Mouse (Mus musculus) ES-Bruce4 (cell line): ENCODE results near the gene Otop2. TPM values are rescaled to one million over a fixed set of nuclear protein-coding genes. Genes with fewer than 3 reads are reported as not detected.

Source experiments
- H3K27ac ChIP-seq: 2 replicates; pipeline ENCODE4 v1.5.1; 2012; ENCODE audit warnings: low read length, inconsistent platforms; ENCODE audit not compliant: insufficient read depth
- H3K27me3 ChIP-seq: 2 replicates; pipeline ENCODE4 v1.6.1; 2012; ENCODE audit warnings: mild to moderate bottlenecking, low read length, inconsistent platforms; ENCODE audit not compliant: control insufficient read depth, poor library complexity, insufficient read depth, severe bottlenecking
- H3K36me3 ChIP-seq: 2 replicates; pipeline ENCODE4 v1.6.1; 2012; ENCODE audit warnings: inconsistent platforms, mild to moderate bottlenecking, low read length, moderate library complexity; ENCODE audit not compliant: control insufficient read depth, poor library complexity, insufficient read depth, severe bottlenecking
- H3K4me1 ChIP-seq: one replicate; pipeline ENCODE4 v1.8.1; 2011; ENCODE audit warnings: low read length; ENCODE audit not compliant: control insufficient read depth, insufficient read depth
- H3K4me3 ChIP-seq: 2 replicates; pipeline ENCODE4 v1.5.1; 2011; ENCODE audit warnings: low read depth, mild to moderate bottlenecking, low read length
- H3K9ac ChIP-seq: 2 replicates; pipeline ENCODE4 v1.6.1; 2012; ENCODE audit warnings: low read depth, mild to moderate bottlenecking, inconsistent platforms; ENCODE audit not compliant: poor library complexity, severe bottlenecking
- H3K9me3 ChIP-seq: replicated peaks from 2 replicates; pipeline ENCODE4 v1.6.1; 2012; ENCODE audit warnings: mild to moderate bottlenecking, low read length, inconsistent platforms; ENCODE audit not compliant: control insufficient read depth, poor library complexity, insufficient read depth, severe bottlenecking
- CTCF ChIP-seq: IDR thresholded peaks from one replicate; pipeline ENCODE4 v1.8.1; 2011; ENCODE audit warnings: low read depth, low read length
- EP300 ChIP-seq: IDR thresholded peaks from 2 replicates; pipeline ENCODE4 v1.6.1; 2011; ENCODE audit warnings: low read depth, low read length; ENCODE audit not compliant: insufficient read depth
- POLR2A ChIP-seq: IDR thresholded peaks from one replicate; pipeline ENCODE4 v1.8.1; 2011; ENCODE audit warnings: low read length; ENCODE audit not compliant: insufficient read depth
- polyA plus RNA-seq: library from polyadenylated mRNA; stranded (reverse); fragments of >200 nt; gene quantifications from 2 replicates; pipeline ENCODE4 v1.2.4, GENCODE M21; 2011; ENCODE audit warnings: low read depth; ENCODE audit not compliant: missing spikeins, insufficient read depth, insufficient read length

Otop2 gene
- polyA plus RNA-seq, 1 experiment = not detected

GRCm38 (mm10) chr11:115291503-115291902 lies 15.5 kb upstream of the Otop2 start:
- Histone ChIP-seq H3K27me3 (no peaks in the 10 kb centered on the region), H3K9me3 (no peaks in the 10 kb centered on the region), H3K36me3 (no peaks in the 10 kb centered on the region), H3K9ac (no peak overlapping the region), H3K27ac (no peak overlapping the region), H3K4me1 (peaks cover 15% of the 10 kb centered on the region), H3K4me3 (no peak overlapping the region)
- TF ChIP-seq POLR2A (no peak), EP300 (no peak), CTCF (no peak)

- peaks cover 15% of the 10 kb centered on the region for H3K4me1 ChIP-seq
- peak overlapping the region; percentile 91 for H3K27ac ChIP-seq
- H3K9me3 ChIP-seq = no peaks in the 10 kb centered on the region
- peak overlapping the region; percentile 16 for H3K9ac ChIP-seq
- H3K4me3 ChIP-seq = peak overlapping the region; percentile 41; the same call in 1 of the 2 replicates
- TF ChIP-seq CTCF (no peak), EP300 (peak; percentile 36; the same call in 1 of the 2 replicates), POLR2A (no peak)
- no peaks in the 10 kb centered on the region for H3K36me3 ChIP-seq
- H3K27me3 ChIP-seq = no peaks in the 10 kb centered on the region
Measured at GRCm38 (mm10) chr11:115292631-115293375, 14.2 kb upstream of the Otop2 start.

- TF ChIP-seq POLR2A (no peak), CTCF (no peak), EP300 (0 out of 2 replicates have a peak, but pooled peaks have one; percentile 15)
- Histone ChIP-seq H3K9ac (no peak overlapping the region), H3K27ac (no peak overlapping the region), H3K4me3 (no peak overlapping the region), H3K9me3 (no peaks in the 10 kb centered on the region), H3K27me3 (no peaks in the 10 kb centered on the region), H3K4me1 (peaks cover 15% of the 10 kb centered on the region), H3K36me3 (no peaks in the 10 kb centered on the region)
Measured at GRCm38 (mm10) chr11:115295939-115296338, 11.0 kb upstream of the Otop2 start.

- TF ChIP-seq EP300 (no peak), CTCF (no peak), POLR2A (no peak)
- H3K9ac ChIP-seq = peak overlapping the region; percentile 51
- H3K36me3 ChIP-seq = no peaks in the 10 kb centered on the region
- H3K4me1 ChIP-seq = peaks cover 12% of the 10 kb centered on the region
- H3K27me3 ChIP-seq = no peaks in the 10 kb centered on the region
- H3K9me3 ChIP-seq = no peaks in the 10 kb centered on the region
- H3K4me3 ChIP-seq = peak overlapping the region; percentile 64
- no peak overlapping the region for H3K27ac ChIP-seq
Measured at GRCm38 (mm10) chr11:115296471-115297210, 10.3 kb upstream of the Otop2 start.

GRCm38 (mm10) chr11:115297214-115297826 lies 9.6 kb upstream of the Otop2 start, which contains the start of gene Fads6:
Fads6 (minus strand) TSS chr11:115297663.
- peak within 1 kb of the TSS; percentile 64 for H3K4me3 ChIP-seq
- H3K4me1 ChIP-seq = peaks cover 10% of the 10 kb centered on the region
- H3K36me3 ChIP-seq = no peaks in the 10 kb centered on the region
- TF ChIP-seq CTCF = peak; percentile 56
- peak; percentile 51; the same call in 1 of the 2 replicates for TF ChIP-seq EP300
- TF ChIP-seq POLR2A = peak; percentile 24
- no peak within 1 kb of the TSS for H3K27ac ChIP-seq
- H3K9ac ChIP-seq = peak within 1 kb of the TSS; percentile 51
- no peaks in the 10 kb centered on the region for H3K27me3 ChIP-seq
- H3K9me3 ChIP-seq = no peaks in the 10 kb centered on the region
